Mouse (Mus musculus): ENCODE data around the gene Vps18. TPM values are rescaled to one million over a fixed set of nuclear protein-coding genes. Genes with fewer than 3 reads are reported as not detected.

Vps18 gene
- polyA plus RNA-seq, 1 experiment from 2014 or later, result 23.1 TPM

DNA sequence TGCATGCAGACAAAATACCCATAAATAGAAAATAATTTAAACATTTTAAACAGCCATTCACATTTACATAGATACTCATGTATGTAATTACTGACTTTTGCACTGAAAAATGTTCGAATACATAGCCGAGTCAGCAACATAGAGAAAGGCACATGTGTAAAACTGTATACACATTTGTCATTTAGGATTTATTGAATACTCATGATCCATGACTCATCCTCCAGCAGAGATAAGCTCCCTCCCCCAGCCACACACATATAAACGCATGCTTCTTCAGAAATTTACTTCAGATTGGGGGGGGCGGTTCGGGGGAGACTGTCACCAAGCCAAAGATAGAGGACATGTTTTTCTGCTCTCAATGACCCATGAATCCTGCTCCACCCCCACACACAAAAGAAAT, 24.7 kb upstream of the Vps18 start:
- H3K9me3 ChIP-seq (replicated peaks), result no peaks in the 10 kb centered on the region
- no peaks in the 10 kb centered on the region for H3K36me3 ChIP-seq
- no peak overlapping the region for H3K4me3 ChIP-seq
- 90% methylated on average over 5 of the region's 5 CpGs for WGBS
- DNase-seq (ENCODE audit: low spot score), result no peak
- no peaks in the 10 kb centered on the region for H3K4me1 ChIP-seq
- H3K27me3 ChIP-seq (ENCODE audit: low read depth, poor library complexity, severe bottlenecking), result peaks cover 5% of the 10 kb centered on the region
- H3K27ac ChIP-seq (replicated peaks), result no peak overlapping the region

DNA sequence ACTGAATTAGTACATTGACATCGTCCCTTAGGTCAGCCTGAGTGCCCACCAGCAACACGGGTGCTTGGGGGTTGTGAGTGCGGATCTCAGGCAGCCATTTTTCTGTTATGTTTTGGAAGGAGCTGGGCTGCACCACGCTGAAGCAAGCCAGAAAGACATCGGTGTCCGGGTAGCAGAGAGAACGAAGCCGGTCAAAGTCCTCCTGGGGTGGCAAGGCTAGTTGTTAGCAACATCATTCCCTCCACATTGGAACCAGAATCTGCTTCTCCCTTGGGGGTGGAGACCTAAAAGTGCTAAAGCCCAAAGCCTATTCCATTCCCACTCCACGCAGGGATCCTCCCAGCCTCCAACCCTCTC, 18.3 kb upstream of the Vps18 start:
- Histone ChIP-seq H3K9me3 (replicated peaks) (no peaks in the 10 kb centered on the region), H3K4me3 (peak overlapping the region; percentile 70), H3K36me3 (no peaks in the 10 kb centered on the region), H3K4me1 (peaks cover 12% of the 10 kb centered on the region), H3K27me3 (ENCODE audit: low read depth, poor library complexity, severe bottlenecking) (peaks cover 25% of the 10 kb centered on the region), H3K27ac (replicated peaks) (peak overlapping the region; percentile 69; the same call in 1 of the 2 replicates)
- WGBS, result 43% methylated on average over 9 of the region's 9 CpGs
- no peak for DNase-seq (ENCODE audit: low spot score)

DNA sequence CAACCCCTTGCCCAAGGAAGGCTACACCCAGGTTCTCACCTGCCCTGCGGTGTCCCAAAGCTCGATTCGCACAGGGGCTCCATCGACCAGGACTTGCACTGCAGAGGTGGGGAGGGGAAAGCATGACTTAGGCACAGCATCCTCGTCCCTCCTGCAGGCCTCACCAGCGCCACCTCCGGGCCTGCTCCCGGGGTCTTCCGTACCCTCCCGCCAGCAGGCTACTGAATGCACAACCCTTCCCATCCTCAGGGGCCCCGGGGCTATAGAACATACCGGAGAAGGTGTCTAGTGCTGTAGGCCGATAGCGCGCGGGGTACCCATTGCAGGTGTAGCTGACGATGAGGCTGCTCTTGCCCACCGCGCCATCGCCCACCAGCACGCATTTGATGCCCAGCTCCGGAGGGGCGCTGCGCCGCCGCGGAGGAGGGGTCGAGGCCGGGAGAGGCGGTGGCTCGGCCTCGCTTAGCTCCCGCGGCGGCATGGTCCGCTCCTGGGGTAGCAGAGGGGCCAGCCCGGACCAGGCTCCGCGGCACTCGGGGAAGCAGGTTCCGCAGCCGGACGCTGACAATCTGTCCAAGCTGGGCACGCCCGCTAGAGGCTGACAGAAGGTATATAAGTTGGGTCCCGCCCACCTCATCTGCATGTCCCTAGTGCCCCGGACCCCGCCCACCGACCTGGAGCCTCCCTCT, 17.8 kb upstream of the Vps18 start, which contains the start of gene Rhov:
Gene Rhov (minus strand): TSS at position 630 of the 689 bp plus-strand sequence.
- Histone ChIP-seq H3K27ac (replicated peaks) (peak within 1 kb of the TSS; percentile 69), H3K36me3 (no peaks in the 10 kb centered on the region), H3K9me3 (replicated peaks) (no peaks in the 10 kb centered on the region), H3K4me1 (peaks cover 12% of the 10 kb centered on the region), H3K4me3 (peak within 1 kb of the TSS; percentile 70), H3K27me3 (ENCODE audit: low read depth, poor library complexity, severe bottlenecking) (peaks cover 25% of the 10 kb centered on the region)
- DNase-seq (ENCODE audit: low spot score), result peak; percentile 72
- under 1% methylated on average over 49 of the region's 49 CpGs for WGBS

DNA sequence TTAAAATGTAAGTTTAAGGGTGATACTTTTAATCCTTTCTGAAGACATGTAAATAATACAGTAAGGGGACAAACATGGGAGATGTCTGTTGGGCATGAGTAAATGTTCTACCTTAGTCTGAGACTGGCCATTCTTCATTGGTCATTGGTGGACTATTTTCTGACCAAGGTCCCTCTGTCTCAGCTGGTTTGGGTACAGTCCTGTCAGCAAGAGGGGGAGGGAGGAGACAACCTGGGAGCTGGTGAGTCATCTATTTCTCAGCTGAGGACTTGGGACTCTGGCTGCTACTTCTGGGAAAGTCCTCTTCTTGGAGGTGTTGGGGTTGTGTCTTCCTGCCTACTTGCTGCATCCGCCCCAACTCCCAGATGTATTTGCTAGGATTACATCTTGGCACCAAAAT, 14.4 kb upstream of the Vps18 start:
- Histone ChIP-seq H3K27me3 (ENCODE audit: low read depth, poor library complexity, severe bottlenecking) (peaks cover 16% of the 10 kb centered on the region), H3K4me3 (no peak overlapping the region), H3K9me3 (replicated peaks) (no peaks in the 10 kb centered on the region), H3K4me1 (peaks cover 12% of the 10 kb centered on the region), H3K27ac (replicated peaks) (no peak overlapping the region), H3K36me3 (no peaks in the 10 kb centered on the region)
- 89% methylated on average over 1 of the region's 1 CpGs for WGBS
- DNase-seq (ENCODE audit: low spot score), result no peak

DNA sequence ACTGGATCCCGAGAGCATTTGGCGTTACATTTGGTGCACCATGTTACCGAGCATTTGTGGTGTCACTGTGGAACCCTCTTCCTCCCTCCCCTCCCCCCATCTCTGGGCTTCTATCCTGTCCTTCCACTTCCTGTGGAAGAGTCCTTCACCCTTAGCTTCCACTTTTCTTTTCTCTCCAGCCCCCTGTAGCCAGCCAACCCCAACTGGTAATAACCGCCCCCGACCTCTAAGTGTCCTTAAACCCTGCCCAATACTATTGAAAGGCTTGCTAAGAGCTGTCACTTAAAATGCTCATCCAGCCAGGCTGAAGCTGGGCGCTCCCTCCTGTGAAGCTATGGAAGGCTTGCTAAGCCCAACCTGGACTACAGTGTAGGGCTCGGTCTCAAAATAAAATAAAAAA, 11.6 kb upstream of the Vps18 start:
- H3K36me3 ChIP-seq, result no peaks in the 10 kb centered on the region
- H3K4me1 ChIP-seq, result no peaks in the 10 kb centered on the region
- WGBS, result 86% methylated on average over 7 of the region's 7 CpGs
- no peak for DNase-seq (ENCODE audit: low spot score)
- no peak overlapping the region for H3K27ac ChIP-seq (replicated peaks)
- H3K27me3 ChIP-seq (ENCODE audit: low read depth, poor library complexity, severe bottlenecking), result no peaks in the 10 kb centered on the region
- H3K9me3 ChIP-seq (replicated peaks), result no peaks in the 10 kb centered on the region
- no peak overlapping the region for H3K4me3 ChIP-seq

DNA sequence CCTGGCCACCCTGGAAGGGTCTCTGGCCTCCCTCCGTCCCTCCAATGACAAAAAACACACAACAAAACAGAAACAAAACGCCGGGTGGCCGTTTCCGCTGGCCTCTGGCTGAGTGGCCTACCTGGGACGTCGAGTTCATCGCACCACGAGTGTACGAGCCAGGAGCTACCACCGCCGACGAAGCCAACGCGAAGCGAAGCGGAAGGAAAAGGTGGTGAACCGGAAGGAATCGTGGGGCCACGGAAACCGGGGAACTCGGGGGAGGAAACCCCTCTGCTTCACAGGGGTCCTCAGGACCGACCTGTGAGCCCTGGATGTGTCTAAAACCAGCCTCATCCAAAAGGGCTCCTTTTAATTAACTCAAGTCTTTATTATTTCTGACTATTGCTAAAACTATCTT, 10.7 kb upstream of the Vps18 start:
- H3K27ac ChIP-seq (replicated peaks), result no peak overlapping the region
- H3K36me3 ChIP-seq, result no peaks in the 10 kb centered on the region
- H3K4me3 ChIP-seq, result no peak overlapping the region
- no peaks in the 10 kb centered on the region for H3K4me1 ChIP-seq
- DNase-seq (ENCODE audit: low spot score), result no peak
- H3K9me3 ChIP-seq (replicated peaks), result no peaks in the 10 kb centered on the region
- H3K27me3 ChIP-seq (ENCODE audit: low read depth, poor library complexity, severe bottlenecking), result no peaks in the 10 kb centered on the region
- WGBS, result 88% methylated on average over 23 of the region's 23 CpGs

DNA sequence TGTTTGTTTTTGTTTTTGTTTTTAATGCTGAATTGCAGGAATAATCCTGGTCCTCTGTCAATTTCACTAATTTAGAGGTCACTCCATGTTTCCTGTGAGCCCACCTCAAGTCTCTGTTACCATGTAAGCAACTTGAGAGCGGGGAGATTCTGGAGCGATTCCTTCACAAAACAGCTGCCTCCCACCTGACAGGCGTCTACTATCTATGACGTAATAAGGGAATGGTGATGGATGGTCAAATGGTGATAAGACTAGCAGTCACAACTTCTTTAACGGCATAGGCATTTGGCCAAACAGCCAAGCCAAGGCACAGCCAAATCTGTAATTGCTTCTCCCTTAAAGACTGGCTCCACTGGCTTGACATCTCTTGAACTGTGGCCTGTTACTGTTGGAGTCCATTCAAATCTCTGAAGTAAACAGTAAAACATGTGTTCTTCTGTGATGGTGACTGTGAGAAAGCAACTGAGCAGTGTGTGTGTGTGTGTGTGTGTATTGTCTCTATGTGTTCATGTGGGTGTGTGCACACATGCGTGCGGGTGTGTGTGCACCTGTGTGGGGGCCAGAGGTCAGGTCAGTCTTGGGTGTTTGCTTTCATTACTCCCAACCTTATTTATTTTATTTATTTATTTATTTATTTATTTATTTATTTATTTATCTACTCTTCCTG, 6.5 kb upstream of the Vps18 start:
- no peak for DNase-seq (ENCODE audit: low spot score)
- H3K27ac ChIP-seq (replicated peaks), result no peak overlapping the region
- H3K9me3 ChIP-seq (replicated peaks), result no peaks in the 10 kb centered on the region
- 92% methylated on average over 7 of the region's 7 CpGs for WGBS
- H3K36me3 ChIP-seq, result no peaks in the 10 kb centered on the region
- H3K27me3 ChIP-seq (ENCODE audit: low read depth, poor library complexity, severe bottlenecking), result no peaks in the 10 kb centered on the region
- H3K4me3 ChIP-seq, result no peak overlapping the region
- H3K4me1 ChIP-seq, result no peaks in the 10 kb centered on the region

DNA sequence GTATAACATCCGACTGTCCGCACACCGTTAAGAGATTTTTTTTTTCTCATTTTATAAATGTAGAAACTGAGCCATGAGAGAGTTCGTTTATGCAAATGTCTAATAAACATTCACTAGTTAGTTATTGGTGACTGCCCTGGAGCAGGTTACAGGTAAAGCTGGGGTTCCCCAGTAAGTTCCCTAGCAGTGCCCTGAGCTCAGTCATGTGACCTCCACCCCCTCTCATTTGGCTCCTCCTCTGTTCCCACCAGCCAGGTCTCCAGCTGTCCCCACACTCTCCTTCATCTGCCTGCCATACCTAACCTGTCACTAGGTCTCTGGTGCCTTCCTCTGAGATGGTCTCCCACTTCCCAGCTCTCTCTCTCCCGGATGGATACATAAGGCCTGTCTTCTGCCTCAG, 1.2 kb upstream of the Vps18 start:
- Histone ChIP-seq H3K4me3 (peak overlapping the region; percentile 81; the same call in 1 of the 2 replicates), H3K27me3 (ENCODE audit: low read depth, poor library complexity, severe bottlenecking) (peaks cover 8% of the 10 kb centered on the region), H3K36me3 (peaks cover 25% of the 10 kb centered on the region), H3K27ac (replicated peaks) (no peak overlapping the region), H3K9me3 (replicated peaks) (no peaks in the 10 kb centered on the region), H3K4me1 (peaks cover 20% of the 10 kb centered on the region)
- DNase-seq (ENCODE audit: low spot score), result no peak
- WGBS, result 91% methylated on average over 5 of the region's 5 CpGs

DNA sequence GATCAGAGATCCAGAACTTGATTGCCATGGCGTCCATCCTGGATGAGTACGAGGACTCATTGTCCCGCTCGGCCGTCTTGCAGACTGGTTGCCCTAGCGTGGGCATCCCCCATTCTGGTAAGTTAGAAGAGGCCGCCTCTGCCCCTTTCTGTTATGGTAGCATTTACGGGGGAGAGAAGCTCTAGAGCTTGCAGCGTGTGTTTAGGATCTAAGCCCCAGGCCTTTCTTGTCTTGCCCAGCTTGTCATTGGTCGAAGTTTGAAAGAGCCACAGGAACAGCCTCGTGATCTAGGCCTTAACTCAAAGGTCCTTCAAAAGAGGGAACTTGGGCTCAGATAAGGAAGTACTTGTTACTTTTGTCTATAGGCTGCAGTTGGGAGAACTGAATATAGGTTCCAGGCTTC, 475 bp downstream of the Vps18 start:
- Histone ChIP-seq H3K27ac (replicated peaks) (peak overlapping the region; percentile 79), H3K9me3 (replicated peaks) (no peaks in the 10 kb centered on the region), H3K27me3 (ENCODE audit: low read depth, poor library complexity, severe bottlenecking) (peaks cover 8% of the 10 kb centered on the region), H3K36me3 (peaks cover 41% of the 10 kb centered on the region), H3K4me1 (peaks cover 20% of the 10 kb centered on the region), H3K4me3 (peak overlapping the region; percentile 81)
- 4% methylated on average over 11 of the region's 11 CpGs for WGBS
- no peak for DNase-seq (ENCODE audit: low spot score)

DNA sequence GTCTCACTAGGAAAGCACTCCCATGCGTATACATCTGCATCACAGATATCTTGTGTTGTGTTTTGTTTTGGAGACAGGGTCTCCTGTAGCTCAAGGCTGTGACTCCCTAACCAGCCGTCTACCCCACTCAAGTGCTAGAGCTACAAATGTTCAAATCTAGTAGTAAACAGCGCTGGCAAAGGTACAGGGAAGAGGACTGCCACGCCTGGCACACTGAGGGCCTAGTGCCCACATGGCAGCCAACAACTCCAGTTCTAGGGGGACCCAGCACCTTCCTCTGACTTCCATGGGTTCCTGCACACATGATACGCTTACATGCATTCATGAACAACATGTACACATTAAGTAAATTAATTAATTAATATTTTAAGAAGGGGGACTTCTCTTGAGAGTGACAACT, 3.7 kb downstream of the Vps18 start:
- no peaks in the 10 kb centered on the region for H3K9me3 ChIP-seq (replicated peaks)
- DNase-seq (ENCODE audit: low spot score), result no peak
- H3K27ac ChIP-seq (replicated peaks), result no peak overlapping the region
- H3K4me1 ChIP-seq, result peaks cover 20% of the 10 kb centered on the region
- peaks cover 8% of the 10 kb centered on the region for H3K27me3 ChIP-seq (ENCODE audit: low read depth, poor library complexity, severe bottlenecking)
- no peak overlapping the region for H3K4me3 ChIP-seq
- H3K36me3 ChIP-seq, result peaks cover 68% of the 10 kb centered on the region
- WGBS, result 95% methylated on average over 5 of the region's 5 CpGs

DNA sequence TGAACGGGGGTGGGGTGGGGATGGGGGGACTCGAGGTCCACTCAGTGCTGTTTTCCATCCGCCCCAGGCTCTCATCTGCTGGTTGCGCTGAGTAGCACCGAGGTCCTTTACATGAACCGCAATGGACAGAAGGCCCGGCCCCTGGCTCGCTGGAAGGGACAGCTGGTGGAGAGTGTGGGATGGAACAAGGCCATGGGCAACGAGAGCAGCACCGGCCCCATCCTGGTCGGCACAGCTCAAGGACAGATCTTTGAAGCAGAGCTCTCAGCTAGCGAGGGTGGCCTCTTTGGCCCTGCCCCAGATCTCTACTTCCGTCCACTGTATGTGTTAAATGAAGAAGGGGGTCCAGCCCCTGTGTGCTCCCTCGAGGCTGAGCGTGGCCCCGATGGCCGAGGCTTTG, 4.3 kb downstream of the Vps18 start:
- H3K27ac ChIP-seq (replicated peaks), result no peak overlapping the region
- H3K27me3 ChIP-seq (ENCODE audit: low read depth, poor library complexity, severe bottlenecking), result peaks cover 2% of the 10 kb centered on the region; the same call in 1 of the 2 replicates
- no peaks in the 10 kb centered on the region for H3K9me3 ChIP-seq (replicated peaks)
- no peak overlapping the region for H3K4me3 ChIP-seq
- peaks cover 74% of the 10 kb centered on the region for H3K36me3 ChIP-seq
- 95% methylated on average over 17 of the region's 17 CpGs for WGBS
- no peak for DNase-seq (ENCODE audit: low spot score)
- peaks cover 17% of the 10 kb centered on the region for H3K4me1 ChIP-seq

DNA sequence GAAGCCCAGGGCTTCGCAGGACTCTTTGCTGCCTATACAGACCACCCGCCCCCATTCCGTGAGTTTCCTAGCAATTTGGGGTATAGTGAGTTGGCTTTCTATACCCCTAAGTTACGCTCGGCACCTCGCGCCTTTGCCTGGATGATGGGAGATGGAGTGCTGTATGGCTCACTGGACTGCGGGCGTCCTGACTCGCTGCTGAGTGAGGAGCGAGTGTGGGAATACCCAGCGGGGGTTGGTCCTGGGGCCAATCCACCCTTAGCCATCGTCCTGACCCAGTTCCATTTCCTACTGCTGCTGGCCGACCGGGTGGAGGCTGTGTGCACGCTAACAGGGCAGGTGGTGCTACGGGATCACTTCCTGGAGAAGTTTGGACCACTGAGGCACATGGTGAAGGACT, 4.8 kb downstream of the Vps18 start:
- WGBS, result 94% methylated on average over 17 of the region's 17 CpGs
- Histone ChIP-seq H3K4me1 (peaks cover 13% of the 10 kb centered on the region), H3K4me3 (no peak overlapping the region), H3K36me3 (peaks cover 79% of the 10 kb centered on the region), H3K27me3 (ENCODE audit: low read depth, poor library complexity, severe bottlenecking) (no peaks in the 10 kb centered on the region), H3K9me3 (replicated peaks) (no peaks in the 10 kb centered on the region), H3K27ac (replicated peaks) (no peak overlapping the region)
- no peak for DNase-seq (ENCODE audit: low spot score)

DNA sequence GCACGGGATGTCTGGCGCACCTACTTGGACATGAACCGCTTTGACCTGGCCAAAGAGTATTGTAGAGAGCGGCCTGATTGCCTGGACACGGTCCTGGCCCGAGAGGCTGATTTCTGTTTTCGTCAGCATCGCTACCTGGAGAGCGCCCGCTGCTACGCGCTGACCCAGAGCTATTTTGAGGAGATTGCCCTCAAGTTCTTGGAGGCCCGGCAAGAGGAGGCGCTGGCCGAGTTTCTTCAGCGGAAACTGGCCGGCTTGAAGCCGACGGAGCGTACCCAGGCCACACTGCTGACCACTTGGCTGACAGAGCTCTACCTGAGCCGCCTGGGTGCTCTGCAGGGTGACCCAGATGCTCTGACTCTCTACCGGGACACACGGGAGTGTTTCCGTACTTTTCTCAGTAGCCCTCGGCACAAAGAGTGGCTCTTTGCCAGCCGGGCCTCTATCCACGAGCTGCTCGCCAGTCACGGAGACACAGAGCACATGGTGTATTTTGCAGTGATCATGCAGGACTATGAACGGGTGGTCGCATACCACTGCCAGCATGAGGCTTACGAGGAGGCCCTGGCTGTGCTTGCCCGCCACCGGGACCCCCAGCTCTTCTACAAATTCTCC, 5.3 kb downstream of the Vps18 start:
- WGBS, result 95% methylated on average over 34 of the region's 34 CpGs
- no peaks in the 10 kb centered on the region for H3K27me3 ChIP-seq (ENCODE audit: low read depth, poor library complexity, severe bottlenecking)
- H3K4me3 ChIP-seq, result no peak overlapping the region
- peaks cover 15% of the 10 kb centered on the region for H3K4me1 ChIP-seq
- no peaks in the 10 kb centered on the region for H3K9me3 ChIP-seq (replicated peaks)
- H3K27ac ChIP-seq (replicated peaks), result no peak overlapping the region
- DNase-seq (ENCODE audit: low spot score), result no peak
- H3K36me3 ChIP-seq, result peaks cover 84% of the 10 kb centered on the region
